Mouse (Mus musculus) olfactory bulb, adult 2 months (tissue): ENCODE measurements around the gene Guca1b. TPM values are rescaled to one million over a fixed set of nuclear protein-coding genes. Genes with fewer than 3 reads are reported as not detected.
A peak's percentile ranks its signal among the peaks of the same experiment; 100 is the strongest.

Source experiments
- H3K27ac ChIP-seq: fragments of 200-500 bp; 2 replicates; pipeline ENCODE4 v1.5.1; 2012; ENCODE audit warnings: low read depth, low read length; ENCODE audit not compliant: insufficient read depth
- H3K4me1 ChIP-seq: fragments of 200-500 bp; 2 replicates; pipeline ENCODE4 v1.6.1; 2012; ENCODE audit warnings: low read length; ENCODE audit not compliant: control insufficient read depth, insufficient read depth
- H3K4me3 ChIP-seq: fragments of 200-500 bp; 2 replicates; pipeline ENCODE4 v1.5.1; 2012; ENCODE audit warnings: mild to moderate bottlenecking, low read depth, low read length, moderate library complexity; ENCODE audit not compliant: insufficient read depth
- CTCF ChIP-seq: fragments of 200-500 bp; IDR thresholded peaks from 2 replicates; pipeline ENCODE4 v1.5.1; 2012; ENCODE audit warnings: low read depth, mild to moderate bottlenecking, low read length, moderate library complexity; ENCODE audit not compliant: insufficient read depth
- POLR2A ChIP-seq: fragments of 200-500 bp; IDR thresholded peaks from 2 replicates; pipeline ENCODE4 v1.6.1; 2012; ENCODE audit warnings: mild to moderate bottlenecking, low read depth, low read length, moderate library complexity; ENCODE audit not compliant: insufficient read depth
- WGBS: fragments of 180-500 bp; shearing (Covaris S2); methylation state at CpG from one replicate; pipeline ENCODE4 v1.1.7; 2018; 5-methylcytosine and 5-hydroxymethylcytosine counted together
- polyA plus RNA-seq: library from polyadenylated mRNA; stranded (reverse); fragments of >200 nt; gene quantifications from 2 replicates; pipeline ENCODE4 v1.2.4, GENCODE M21; 2012; ENCODE audit warnings: low replicate concordance; ENCODE audit not compliant: missing spikeins, insufficient read depth, insufficient read length

Guca1b gene
- not detected in 2 replicates for polyA plus RNA-seq

DNA sequence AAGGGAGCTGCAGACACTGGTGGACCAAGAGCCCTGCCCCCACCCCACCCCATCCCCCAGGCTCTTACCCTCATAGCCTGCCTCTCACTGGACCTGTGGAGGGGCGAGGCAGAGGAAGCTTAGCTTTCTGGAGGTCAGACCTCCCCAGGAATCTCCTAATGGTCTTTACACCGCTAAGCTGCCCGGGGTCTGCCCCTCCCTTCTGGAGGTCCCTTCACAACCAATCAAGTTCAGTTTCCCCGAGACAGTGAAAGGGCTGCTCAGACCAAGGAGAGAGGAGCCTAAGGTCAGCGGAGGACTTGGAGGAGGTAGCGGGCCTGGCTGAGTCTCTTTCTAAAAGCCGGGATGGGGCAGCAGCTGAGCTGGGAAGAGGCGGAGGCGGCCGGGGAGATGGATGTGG is at the start of gene Guca1b:
Gene Guca1b (plus strand): TSS at position 249 of the 400 bp plus-strand sequence.
- Histone ChIP-seq H3K4me3 (no peak within 1 kb of the TSS), H3K4me1 (no peaks in the 10 kb centered on the region), H3K27ac (no peak within 1 kb of the TSS)
- TF ChIP-seq CTCF (no peak), POLR2A (no peak)
- WGBS = 47% methylated on average over 10 of the region's 10 CpGs

DNA sequence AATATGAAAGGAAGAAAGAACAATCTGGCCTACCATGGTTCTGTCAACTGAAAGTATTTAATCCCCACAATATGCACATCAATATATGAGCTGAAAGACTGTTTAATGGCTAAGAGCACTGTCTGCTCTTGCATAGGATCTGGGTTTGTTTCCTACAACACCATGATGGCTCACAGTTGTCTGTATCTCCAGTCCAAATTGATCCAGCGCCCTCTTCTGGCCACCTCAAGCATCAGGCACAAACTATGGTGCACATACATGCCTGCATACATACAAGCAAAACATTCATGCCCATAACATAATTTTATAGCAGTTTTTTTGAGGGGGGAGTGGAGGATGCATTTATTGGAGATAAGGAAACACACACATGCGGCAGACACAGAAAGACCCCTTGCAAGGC is 42.1 kb upstream of the Guca1b start:
- no peak overlapping the region for H3K27ac ChIP-seq
- 89% methylated on average over 2 of the region's 2 CpGs for WGBS
- no peak overlapping the region for H3K4me3 ChIP-seq
- no peaks in the 10 kb centered on the region for H3K4me1 ChIP-seq
- TF ChIP-seq POLR2A (no peak), CTCF (no peak)

DNA sequence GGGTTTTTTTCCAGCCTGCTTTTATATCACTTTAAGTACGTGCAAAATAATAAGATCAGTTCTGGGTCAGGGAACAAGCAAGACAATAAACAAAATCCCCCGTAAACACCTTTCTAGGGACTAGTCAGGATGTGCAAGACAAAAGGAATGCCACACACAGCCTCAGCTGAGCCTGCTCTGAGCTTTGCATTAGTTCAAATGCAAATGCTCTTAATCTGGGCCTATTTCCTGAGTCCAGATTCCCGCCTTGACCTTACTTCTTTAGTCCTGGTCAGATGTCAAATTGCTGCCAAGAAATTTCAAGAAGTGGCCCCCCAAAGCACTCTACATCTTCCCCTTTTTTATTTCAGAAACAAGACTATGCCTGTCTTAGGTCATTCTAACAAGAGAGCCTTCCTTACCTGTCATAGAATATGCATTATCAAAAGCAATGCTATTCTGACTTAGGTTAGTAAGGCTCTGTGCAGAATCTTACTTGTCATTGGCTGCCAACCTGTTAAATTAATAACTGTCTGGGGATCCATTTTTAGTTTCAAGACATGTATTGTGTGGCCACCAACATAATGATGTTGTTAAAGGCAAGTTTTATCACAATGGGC is 35.4 kb upstream of the Guca1b start:
- H3K4me3 ChIP-seq = no peak overlapping the region
- no peak overlapping the region for H3K27ac ChIP-seq
- no peaks in the 10 kb centered on the region for H3K4me1 ChIP-seq
- TF ChIP-seq POLR2A = no peak
- TF ChIP-seq CTCF = no peak
- 89% methylated on average over 3 of the region's 3 CpGs for WGBS

DNA sequence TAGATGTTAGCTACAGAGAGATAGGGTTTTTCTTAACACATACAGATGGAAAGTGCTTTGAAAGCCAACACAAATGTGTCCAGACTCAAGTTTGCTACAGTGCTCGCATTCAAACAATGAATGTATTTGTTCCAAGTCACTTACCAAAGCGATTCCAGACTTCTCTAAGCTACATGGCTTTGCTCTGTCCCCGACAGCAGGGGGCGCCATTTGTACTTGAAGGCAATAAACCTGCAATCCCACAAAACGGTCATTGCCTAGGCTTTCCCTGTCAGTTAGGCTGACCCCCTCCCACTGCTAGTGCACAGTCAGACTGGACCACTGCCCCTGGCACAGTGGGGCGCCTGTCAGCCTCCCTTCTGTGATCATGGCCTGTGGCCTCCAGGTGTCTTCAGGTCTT is 25.2 kb upstream of the Guca1b start:
- no peak for TF ChIP-seq POLR2A
- TF ChIP-seq CTCF = peak; percentile 53; the same call in 1 of the 2 replicates
- no peaks in the 10 kb centered on the region for H3K4me1 ChIP-seq
- no peak overlapping the region for H3K27ac ChIP-seq
- 32% methylated on average over 6 of the region's 6 CpGs for WGBS
- no peak overlapping the region for H3K4me3 ChIP-seq

DNA sequence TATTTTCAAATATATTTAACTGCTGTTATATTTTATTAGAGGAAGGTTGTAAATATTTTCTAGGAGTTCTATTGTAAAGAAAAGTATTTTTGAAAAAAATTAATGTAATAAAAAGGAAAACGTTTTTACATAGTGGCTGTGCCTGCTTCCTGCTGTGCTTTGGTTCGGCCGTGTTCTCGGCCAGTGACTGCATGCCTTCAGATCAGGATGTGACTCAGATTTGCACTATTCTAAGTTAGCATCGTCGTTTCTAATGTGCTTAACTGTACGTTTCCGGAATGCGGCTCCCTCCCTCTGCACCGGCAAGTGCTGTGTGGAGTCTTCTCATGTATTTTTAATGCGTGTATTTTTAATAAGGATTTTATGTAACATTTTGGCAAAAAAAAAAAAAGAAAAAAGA is 23.9 kb upstream of the Guca1b start:
- no peak for TF ChIP-seq POLR2A
- TF ChIP-seq CTCF = no peak
- Histone ChIP-seq H3K27ac (no peak overlapping the region), H3K4me3 (no peak overlapping the region), H3K4me1 (no peaks in the 10 kb centered on the region)
- 57% methylated on average over 11 of the region's 11 CpGs for WGBS

DNA sequence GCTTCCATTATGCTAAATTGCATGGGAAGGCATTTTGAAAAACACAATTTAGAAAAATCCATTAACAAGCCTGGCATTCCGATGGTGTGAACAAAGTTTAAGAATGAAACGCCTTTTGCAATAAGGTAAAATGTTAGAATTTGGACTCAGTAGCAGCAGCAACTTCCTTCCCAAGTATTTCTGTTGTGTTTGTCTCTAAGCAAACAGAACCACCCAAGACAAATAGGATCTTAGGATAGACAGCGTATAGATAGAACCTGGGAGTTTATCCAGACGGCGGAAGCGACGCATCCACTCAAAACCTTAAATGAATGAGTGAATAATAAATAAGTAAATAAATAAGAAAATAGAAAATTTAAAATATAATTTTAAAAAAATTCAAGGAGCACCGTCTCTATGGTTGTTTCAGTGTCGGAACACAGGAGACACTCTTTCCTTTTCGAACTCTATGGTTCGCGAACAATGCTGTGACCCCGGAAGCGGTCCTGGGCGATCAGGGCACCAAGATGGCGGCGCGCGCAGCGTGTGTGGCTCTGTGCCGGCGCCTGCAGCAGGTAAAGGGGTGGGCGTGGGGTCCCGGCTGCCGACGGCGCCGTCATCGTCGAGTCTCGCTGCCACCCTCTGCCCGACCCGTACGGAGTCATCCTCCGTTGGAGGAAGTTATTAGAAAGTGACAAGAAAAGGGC is 16.6 kb upstream of the Guca1b start, which contains the start of gene Mrps10:
Gene Mrps10 (plus strand): TSS at position 487 of the 686 bp plus-strand sequence.
- WGBS = 3% methylated on average over 35 of the region's 35 CpGs
- H3K4me3 ChIP-seq = peak within 1 kb of the TSS; percentile 83
- TF ChIP-seq CTCF (no peak), POLR2A (peak; percentile 51)
- no peak within 1 kb of the TSS for H3K27ac ChIP-seq
- H3K4me1 ChIP-seq = peaks cover 8% of the 10 kb centered on the region

DNA sequence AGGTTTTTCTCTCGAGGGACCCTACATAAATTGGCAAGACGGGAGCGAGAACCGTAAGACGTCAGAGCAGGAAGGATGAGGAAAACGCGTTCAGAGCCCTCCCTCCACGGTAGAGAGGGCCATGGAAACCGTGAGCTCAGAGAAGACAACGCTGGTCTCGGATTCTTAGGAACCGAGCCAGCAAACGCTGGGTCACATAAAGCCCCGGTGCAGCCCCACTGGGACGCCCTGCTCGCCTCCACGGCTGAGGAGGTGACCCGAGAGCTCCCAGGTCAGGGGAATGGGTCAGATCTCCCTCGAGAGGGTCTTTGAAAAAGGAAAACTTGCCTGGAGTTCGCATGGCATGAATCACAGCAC is 16.1 kb upstream of the Guca1b start:
- H3K4me1 ChIP-seq = peaks cover 8% of the 10 kb centered on the region
- no peak overlapping the region for H3K27ac ChIP-seq
- H3K4me3 ChIP-seq = peak overlapping the region; percentile 83
- WGBS = under 1% methylated on average over 20 of the region's 20 CpGs
- TF ChIP-seq CTCF = no peak
- no peak for TF ChIP-seq POLR2A

DNA sequence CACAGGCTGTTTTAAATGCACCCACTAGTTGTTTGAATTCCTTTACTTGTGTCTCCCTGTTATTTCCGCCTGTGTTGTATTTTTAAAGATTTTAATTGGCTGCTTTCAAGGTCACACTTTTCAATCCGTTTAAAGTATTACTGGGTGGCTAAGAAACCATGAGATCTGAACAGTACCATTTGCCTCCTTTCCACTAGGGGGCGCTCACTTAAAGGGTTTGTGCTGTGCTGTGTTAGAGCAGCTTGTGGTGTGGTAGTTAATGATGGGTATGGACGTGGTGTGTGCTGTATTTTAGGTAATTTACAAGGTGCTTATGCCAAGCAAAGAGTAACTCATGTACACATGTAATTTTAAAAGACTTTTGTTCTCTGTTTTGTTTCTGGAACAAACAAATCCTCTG is 13.7 kb upstream of the Guca1b start:
- Histone ChIP-seq H3K4me3 (no peak overlapping the region), H3K27ac (no peak overlapping the region), H3K4me1 (peaks cover 8% of the 10 kb centered on the region)
- no peak for TF ChIP-seq CTCF
- TF ChIP-seq POLR2A = no peak
- WGBS = 2% methylated on average over 4 of the region's 4 CpGs

DNA sequence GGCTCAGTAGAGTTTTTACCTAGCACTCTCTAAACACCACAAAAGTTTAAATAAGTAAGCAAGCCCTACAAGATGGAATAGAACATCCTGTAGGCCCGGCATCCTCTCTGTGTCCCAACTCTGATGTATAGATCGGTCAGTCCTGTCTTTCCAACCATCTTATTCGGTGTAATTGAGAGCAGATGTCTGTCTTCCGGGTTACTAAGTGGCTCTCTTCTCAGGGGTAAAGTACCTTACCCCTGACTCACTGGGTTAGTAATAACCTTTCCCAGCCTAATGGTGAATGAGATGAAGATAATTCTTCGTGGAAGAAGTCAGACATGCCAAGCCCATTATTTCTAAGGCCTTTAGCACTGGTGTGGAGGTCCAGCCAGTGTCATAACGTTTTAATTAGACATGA is 11.2 kb upstream of the Guca1b start:
- WGBS = 86% methylated on average over 6 of the region's 6 CpGs
- TF ChIP-seq POLR2A (no peak), CTCF (no peak)
- Histone ChIP-seq H3K27ac (no peak overlapping the region), H3K4me1 (peaks cover 8% of the 10 kb centered on the region), H3K4me3 (no peak overlapping the region)
